Mouse (Mus musculus): ENCODE data around the gene Olfr384. TPM values are rescaled to one million over a fixed set of nuclear protein-coding genes. Genes with fewer than 3 reads are reported as not detected.
"Not testable (repeated sequence)": the region's sequence is repeated elsewhere in the genome, so short reads cannot be mapped to it uniquely, and the experiment has no call there.

Gene Olfr384
- total RNA-seq (2021): not detected

DNA sequence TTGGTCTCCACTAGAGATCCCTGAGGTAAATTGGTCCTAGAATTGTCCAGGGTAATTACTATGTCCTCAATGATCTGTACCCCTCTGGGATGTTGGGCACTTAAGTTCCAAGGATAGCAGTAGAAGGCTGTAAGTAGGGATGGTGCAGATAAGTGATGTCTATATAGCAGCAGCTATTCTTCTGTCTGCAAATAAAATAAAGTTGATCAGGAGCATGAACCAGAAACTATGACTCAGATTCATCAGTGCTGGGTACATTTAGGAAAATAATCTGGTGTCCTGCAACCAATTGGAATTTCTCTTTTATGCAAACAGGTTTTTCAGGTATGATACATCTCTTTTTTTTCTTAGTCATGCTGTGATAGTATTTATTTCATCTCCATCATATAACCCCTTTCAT lies at the start of gene Olfr384:
TSS of gene Olfr384 (plus strand) at position 301 of the 400 bp plus-strand sequence.
- intact Hi-C loops (cut with DNase I): no loop called here
- no peak for DNase-seq

GRCm38 (mm10) chr11:73579871-73580270 lies 18.5 kb upstream of the Olfr384 start:
- no peak for DNase-seq
- intact Hi-C loops (cut with DNase I): no loop called here

DNA sequence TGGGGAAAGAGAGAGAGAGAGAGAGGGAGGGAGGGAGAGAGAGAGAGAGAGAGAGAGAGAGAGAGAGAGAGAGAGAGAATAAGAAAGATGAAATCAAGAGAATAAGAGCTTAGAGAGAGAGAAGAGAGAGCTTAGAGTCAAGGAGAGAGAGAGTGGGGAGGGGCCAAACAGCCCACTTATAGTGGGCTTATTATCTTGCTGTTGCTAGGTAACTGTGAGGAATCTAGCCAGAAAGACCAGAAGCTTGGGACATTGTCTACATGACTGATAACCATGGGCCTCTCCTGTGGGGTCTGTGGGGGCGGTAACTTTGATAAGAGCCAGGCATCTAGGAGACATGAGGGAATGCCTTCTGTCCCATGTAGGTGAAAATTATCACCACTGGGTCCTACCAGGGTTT lies 15.2 kb upstream of the Olfr384 start:
- DNase-seq; intact Hi-C loops (cut with DNase I): not testable (repeated sequence)

- DNase-seq: no peak
- intact Hi-C loops (cut with DNase I): no loop called here
These were observed 5.5 kb upstream of the Olfr384 start, which contains the start of gene Olfr385 for GRCm38 (mm10) chr11:73592908-73593307. TSS of gene Olfr385 (minus strand) at chr11:73593008.

Other genes starting within 250 kb of the Olfr384 start
- not detected for gene Olfr20, start 247.8 kb upstream of the Olfr384 start, total RNA-seq (2021)
- gene Olfr376, start 227.3 kb upstream of the Olfr384 start, total RNA-seq (2021): not detected
- not detected for gene Olfr1, start 199.0 kb upstream of the Olfr384 start, total RNA-seq (2021)
- not detected for gene Olfr378, start 170.1 kb upstream of the Olfr384 start, total RNA-seq (2021)
- not detected for gene Olfr380, start 141.1 kb upstream of the Olfr384 start, total RNA-seq (2021)
- gene Olfr381, start 107.0 kb upstream of the Olfr384 start, total RNA-seq (2021): not detected
- not detected for gene Olfr382, start 81.4 kb upstream of the Olfr384 start, total RNA-seq (2021)
- gene Olfr385, start 5.6 kb upstream of the Olfr384 start, total RNA-seq (2021): not detected
- not detected for gene Zfp735, start 90.2 kb downstream of the Olfr384 start, total RNA-seq (2021)
- gene Olfr389, start 182.1 kb downstream of the Olfr384 start, total RNA-seq (2021): not detected
- gene Olfr390, start 184.4 kb downstream of the Olfr384 start, total RNA-seq (2021): not detected
- not detected for gene Olfr391-ps, start 204.5 kb downstream of the Olfr384 start, total RNA-seq (2021)
- gene Olfr392, start 218.5 kb downstream of the Olfr384 start, total RNA-seq (2021): not detected

Measured in left cerebral cortex, postnatal 4 days (tissue).